Mouse (Mus musculus) testis, adult 2 months (tissue): ENCODE measurements around the gene Abcf3. TPM values are rescaled to one million over a fixed set of nuclear protein-coding genes. Genes with fewer than 3 reads are reported as not detected.

ENCODE experiments used
- H3K27ac ChIP-seq: fragments of 200-500 bp; 2 replicates; pipeline ENCODE4 v1.5.1; 2012; ENCODE audit warnings: low read depth, low read length; ENCODE audit not compliant: control insufficient read depth, insufficient read depth
- H3K27me3 ChIP-seq: fragments of 200-500 bp; 2 replicates; pipeline ENCODE4 v1.6.1; 2012; ENCODE audit warnings: mild to moderate bottlenecking, low read length, moderate library complexity; ENCODE audit not compliant: control insufficient read depth, insufficient read depth
- H3K36me3 ChIP-seq: fragments of 200-500 bp; 2 replicates; pipeline ENCODE4 v1.6.1; 2012; ENCODE audit warnings: mild to moderate bottlenecking, low read length; ENCODE audit not compliant: control insufficient read depth, insufficient read depth
- H3K4me1 ChIP-seq: fragments of 200-500 bp; 2 replicates; pipeline ENCODE4 v1.6.1; 2012; ENCODE audit warnings: low read length; ENCODE audit not compliant: control insufficient read depth, insufficient read depth
- H3K4me3 ChIP-seq: fragments of 200-500 bp; 2 replicates; pipeline ENCODE4 v1.5.1; 2012; ENCODE audit warnings: low read depth, mild to moderate bottlenecking, low read length, moderate library complexity, mixed read lengths; ENCODE audit not compliant: control insufficient read depth
- CTCF ChIP-seq: fragments of 200-500 bp; IDR thresholded peaks from 2 replicates; pipeline ENCODE4 v1.5.1; 2012; ENCODE audit warnings: low read depth, mild to moderate bottlenecking, inconsistent platforms, low read length, moderate library complexity; ENCODE audit not compliant: control insufficient read depth, insufficient read depth, insufficient replicate concordance
- POLR2A ChIP-seq: fragments of 200-500 bp; IDR thresholded peaks from 2 replicates; pipeline ENCODE4 v1.6.1; 2012; ENCODE audit warnings: low read depth, mild to moderate bottlenecking, inconsistent platforms, low read length, moderate library complexity; ENCODE audit not compliant: control insufficient read depth
- polyA plus RNA-seq: library from polyadenylated mRNA; depleted of rRNA; stranded (reverse); fragments of >200 nt; gene quantifications from 2 replicates; pipeline ENCODE4 v1.2.3, GENCODE M21; 2012; rRNA removed

Abcf3 gene
- polyA plus RNA-seq, 1 experiment, result 83.0 TPM

GRCm38 (mm10) chr16:20610501-20611356, 62.4 kb downstream of the Abcf3 start:
- H3K27ac ChIP-seq, result peak overlapping the region; percentile 84
- TF ChIP-seq POLR2A (peak; percentile 93), CTCF (0 out of 2 replicates have a peak, but pooled peaks have one; percentile 9)
- H3K4me3 ChIP-seq, result peak overlapping the region; percentile 98
- peaks cover 10% of the 10 kb centered on the region for H3K4me1 ChIP-seq
- H3K36me3 ChIP-seq, result peaks cover 3% of the 10 kb centered on the region; the same call in 1 of the 2 replicates
- no peaks in the 10 kb centered on the region for H3K27me3 ChIP-seq

Other genes starting within 250 kb of the Abcf3 start
- gene Parl, start 246.2 kb upstream of the Abcf3 start, polyA plus RNA-seq, result 48.6 and 54.1 TPM in 2 replicates
- not detected in 2 replicates for gene Cyp2ab1, start 223.2 kb upstream of the Abcf3 start, polyA plus RNA-seq
- gene Abcc5, start 122.2 kb upstream of the Abcf3 start, polyA plus RNA-seq, result 16.6 and 19.8 TPM in 2 replicates
- gene Eif2b5, start 49.8 kb upstream of the Abcf3 start, polyA plus RNA-seq, result 38.7 and 41.8 TPM in 2 replicates
- 10.2 and 11.6 TPM in 2 replicates for gene Dvl3, start 31.6 kb upstream of the Abcf3 start, polyA plus RNA-seq
- gene Ap2m1, start 13.1 kb upstream of the Abcf3 start, polyA plus RNA-seq, result 112 and 119 TPM in 2 replicates
- 0.09 and 0.13 TPM in 2 replicates for gene Vwa5b2, start 40.9 kb downstream of the Abcf3 start, polyA plus RNA-seq
- 5.1 and 5.4 TPM in 2 replicates for gene Eef1akmt4, start 63.0 kb downstream of the Abcf3 start, polyA plus RNA-seq
- gene Gm49333, start 63.0 kb downstream of the Abcf3 start, polyA plus RNA-seq, result 0.11 and 0.15 TPM in 2 replicates
- gene Alg3, start 63.2 kb downstream of the Abcf3 start, polyA plus RNA-seq, result 18.8 and 22.5 TPM in 2 replicates
- 21.5 and 22.1 TPM in 2 replicates for gene Camk2n2, start 72.7 kb downstream of the Abcf3 start, polyA plus RNA-seq
- gene Ece2, start 81.3 kb downstream of the Abcf3 start, polyA plus RNA-seq, result 0.35 and 0.41 TPM in 2 replicates
- 241 and 287 TPM in 2 replicates for gene Psmd2, start 103.1 kb downstream of the Abcf3 start, polyA plus RNA-seq
- 251 and 267 TPM in 2 replicates for gene Eif4g1, start 119.7 kb downstream of the Abcf3 start, polyA plus RNA-seq
- 102 and 116 TPM in 2 replicates for gene Fam131a, start 144.7 kb downstream of the Abcf3 start, polyA plus RNA-seq
- gene Polr2h, start 169.1 kb downstream of the Abcf3 start, polyA plus RNA-seq, result 10.1 and 11.0 TPM in 2 replicates
- 68.6 and 77.2 TPM in 2 replicates for gene Clcn2, start 169.2 kb downstream of the Abcf3 start, polyA plus RNA-seq
- 1.6 and 2.9 TPM in 2 replicates for gene Chrd, start 184.6 kb downstream of the Abcf3 start, polyA plus RNA-seq
- gene Thpo, start 185.9 kb downstream of the Abcf3 start, polyA plus RNA-seq, result 0.22 and 0.53 TPM in 2 replicates